Mouse (Mus musculus) Patski (cell line): ENCODE results near the gene Rpl12. TPM values are rescaled to one million over a fixed set of nuclear protein-coding genes. Genes with fewer than 3 reads are reported as not detected.

ENCODE experiments used
- ATAC-seq: fragments of 100-300 bp; one replicate; pipeline ENCODE4 v1.8.0; 2021
- CTCF ChIA-PET: fragments of 350-600 bp; sonication (Branson Sonifier 250); formaldehyde crosslinking; loops from one replicate; lab custom pipeline; 2022; ENCODE audit warnings: inconsistent platforms; lab: Charles Lee
- POLR2A ChIA-PET: fragments of 350-600 bp; sonication (Branson Sonifier 250); formaldehyde crosslinking; loops from one replicate; lab custom pipeline; 2022; ENCODE audit warnings: antibody characterized with exemption, inconsistent platforms; lab: Charles Lee
- DNase-seq: peaks from one replicate; pipeline ENCODE4 v3.0.0-alpha.2; 2011; ENCODE audit warnings: low read depth, low spot score
- H3K27me3 ChIP-seq: fragments of 371-371 bp; one replicate; pipeline ENCODE4 v1.5.1; 2021
- CTCF ChIP-seq: fragments of 100-300 bp; IDR thresholded peaks from one replicate; pipeline ENCODE4 v1.5.1; 2021
- in situ Hi-C: fragments of 300-500 bp; cut with MboI; formaldehyde crosslinking; loops from 3 replicates; pipeline ENCODE4 v1.11.1; 2018; ENCODE audit warnings: low pct_unique_long_range_greater_than_20kb, mixed read lengths
- polyA plus RNA-seq: library from polyadenylated mRNA; unstranded; gene quantifications from one replicate; pipeline ENCODE4 v1.2.3, GENCODE M21; 2021

The Rpl12 gene
- polyA plus RNA-seq, 1 experiment from 2014 or later: 52.5 TPM

- no peaks in the 10 kb centered on the region for H3K27me3 ChIP-seq
- POLR2A ChIA-PET: no interaction called here
- CTCF ChIA-PET: interaction anchor here (0.8 to 1.5 kb wide), 3 partner anchors 10 to 166 kb away, joined by 4 to 6 read pairs (median 5); no protein-coding TSS in a partner anchor
- ATAC-seq (no peak), DNase-seq (no peak)
- no peak for TF ChIP-seq CTCF
- in situ Hi-C loops: no loop called here
These were observed 38.8 kb upstream of the Rpl12 start for GRCm38 (mm10) chr2:32922564-32922963.

GRCm38 (mm10) chr2:32923551-32924250, 37.7 kb upstream of the Rpl12 start:
- in situ Hi-C loops: no loop called here
- DNase-seq (no peak), ATAC-seq (no peak)
- H3K27me3 ChIP-seq: no peaks in the 10 kb centered on the region
- CTCF ChIA-PET: interaction anchor here (1.1 to 1.5 kb wide), 2 partner anchors 12 to 66 kb away, joined by 4 to 5 read pairs; no protein-coding TSS in a partner anchor
- POLR2A ChIA-PET: no interaction called here
- no peak for TF ChIP-seq CTCF

GRCm38 (mm10) chr2:32924306-32924844, 37.0 kb upstream of the Rpl12 start:
- TF ChIP-seq CTCF: no peak
- no peak for DNase-seq
- ChIA-PET CTCF (interaction anchor here (1.1 to 6.7 kb wide), 2 partner anchors 58 to 67 kb away, joined by 4 to 62 read pairs; no protein-coding TSS in a partner anchor), POLR2A (no interaction called here)
- in situ Hi-C loops: no loop called here
- no peaks in the 10 kb centered on the region for H3K27me3 ChIP-seq
- ATAC-seq: no peak

GRCm38 (mm10) chr2:32926330-32927075, 34.9 kb upstream of the Rpl12 start:
- DNase-seq (no peak), ATAC-seq (no peak)
- POLR2A ChIA-PET: interaction anchor here (2.0 kb wide), 1 partner anchor 13 kb away, joined by 5 read pairs; no protein-coding TSS in a partner anchor
- in situ Hi-C loops: no loop called here
- CTCF ChIA-PET: interaction anchor here (1.7 to 6.7 kb wide), 5 partner anchors 8 to 60 kb away, joined by 6 to 62 read pairs (median 12); no protein-coding TSS in a partner anchor
- no peak for TF ChIP-seq CTCF
- no peaks in the 10 kb centered on the region for H3K27me3 ChIP-seq

GRCm38 (mm10) chr2:32927624-32928234, 33.6 kb upstream of the Rpl12 start:
- in situ Hi-C loops: no loop called here
- TF ChIP-seq CTCF: no peak
- DNase-seq (peak; percentile 78), ATAC-seq (peak; percentile 8)
- ChIA-PET POLR2A (interaction anchor here (0.7 to 2.0 kb wide), 7 partner anchors 11 to 69 kb away, joined by 3 to 5 read pairs (median 3); no protein-coding TSS in a partner anchor), CTCF (interaction anchor here (1.0 to 6.7 kb wide), 26 partner anchors 9 to 169 kb away, joined by 3 to 62 read pairs (median 5); no protein-coding TSS in a partner anchor)
- no peaks in the 10 kb centered on the region for H3K27me3 ChIP-seq

- ATAC-seq: peak; percentile 63
- ChIA-PET CTCF (interaction anchor here (0.8 to 6.7 kb wide), 29 partner anchors 9 to 171 kb away, joined by 3 to 62 read pairs (median 4); no protein-coding TSS in a partner anchor), POLR2A (interaction anchor here (0.7 to 2.0 kb wide), 7 partner anchors 11 to 69 kb away, joined by 3 to 5 read pairs (median 3); no protein-coding TSS in a partner anchor)
- H3K27me3 ChIP-seq: no peaks in the 10 kb centered on the region
- TF ChIP-seq CTCF: no peak
- in situ Hi-C loops: no loop called here
- DNase-seq: no peak
These were observed 33.0 kb upstream of the Rpl12 start for GRCm38 (mm10) chr2:32928235-32928946.

GRCm38 (mm10) chr2:32928947-32929829, 32.2 kb upstream of the Rpl12 start:
- no peak for DNase-seq
- TF ChIP-seq CTCF: no peak
- CTCF ChIA-PET: interaction anchor here (0.8 to 6.7 kb wide), 24 partner anchors 8 to 171 kb away, joined by 3 to 62 read pairs (median 4); no protein-coding TSS in a partner anchor
- H3K27me3 ChIP-seq: no peaks in the 10 kb centered on the region
- in situ Hi-C loops: no loop called here
- POLR2A ChIA-PET: interaction anchor here (0.8 to 1.3 kb wide), 5 partner anchors 15 to 70 kb away, joined by 3 to 5 read pairs (median 3); no protein-coding TSS in a partner anchor
- ATAC-seq: no peak

GRCm38 (mm10) chr2:32931730-32932129, 29.6 kb upstream of the Rpl12 start:
- TF ChIP-seq CTCF: no peak
- in situ Hi-C loops: loop anchor here (10.0 kb wide), 1 partner anchor 157 kb away; the partner anchor contains the start of genes Ptrh1 and Ttc16
- ChIA-PET CTCF (no interaction called here), POLR2A (no interaction called here)
- DNase-seq (no peak), ATAC-seq (no peak)
- no peaks in the 10 kb centered on the region for H3K27me3 ChIP-seq
